Mouse (Mus musculus) stomach, embryonic 16.5 days (tissue): ENCODE results near the gene Shq1. TPM values are rescaled to one million over a fixed set of nuclear protein-coding genes. Genes with fewer than 3 reads are reported as not detected.

ENCODE experiments used
- ATAC-seq: fragments of 200-750 bp; cut with Nextera tagmentation; 2 replicates; pipeline ENCODE4 v1.8.0; 2017; ENCODE audit warnings: moderate number of reproducible peaks, moderate TSS enrichment; ENCODE audit not compliant: insufficient read depth, low FRiP score
- H3K27ac ChIP-seq: fragments of 300-500 bp; sonication (generic); 2 replicates; pipeline ENCODE4 v1.5.1; 2014; ENCODE audit warnings: low read length
- H3K27me3 ChIP-seq: fragments of 300-500 bp; sonication (generic); 2 replicates; pipeline ENCODE4 v1.6.1; 2014; ENCODE audit warnings: low read length, control low read depth, mixed read lengths; ENCODE audit not compliant: control insufficient read depth, insufficient read depth
- H3K36me3 ChIP-seq: fragments of 300-500 bp; sonication (generic); 2 replicates; pipeline ENCODE4 v1.6.1; 2014; ENCODE audit warnings: low read length; ENCODE audit not compliant: control insufficient read depth, insufficient read depth
- H3K4me1 ChIP-seq: fragments of 300-500 bp; sonication (generic); 2 replicates; pipeline ENCODE4 v1.6.1; 2014; ENCODE audit warnings: low read length, control low read depth, mixed read lengths; ENCODE audit not compliant: control insufficient read depth, insufficient read depth
- H3K4me2 ChIP-seq: fragments of 300-500 bp; sonication (generic); 2 replicates; pipeline ENCODE4 v1.6.1; 2014; ENCODE audit warnings: low read depth, low read length, mixed read lengths
- H3K4me3 ChIP-seq: fragments of 300-500 bp; sonication (generic); replicated peaks from 2 replicates; pipeline ENCODE4 v1.5.1; 2014; ENCODE audit warnings: mild to moderate bottlenecking, low read length
- H3K9ac ChIP-seq: fragments of 300-500 bp; sonication (generic); 2 replicates; pipeline ENCODE4 v1.6.1; 2014; ENCODE audit warnings: low read length
- H3K9me3 ChIP-seq: fragments of 300-500 bp; sonication (generic); replicated peaks from 2 replicates; pipeline ENCODE4 v1.6.1; 2016; ENCODE audit warnings: low read length, control low read depth; ENCODE audit not compliant: control insufficient read depth
- WGBS: fragments of 180-500 bp; shearing (Covaris S2); extraction: QIAGEN DNeasy Blood & Tissue Kit; methylation state at CpG from one replicate; pipeline ENCODE4 v1.1.7; 2014; 5-methylcytosine and 5-hydroxymethylcytosine counted together
- polyA plus RNA-seq: library from polyadenylated mRNA; unstranded; fragments of >200 nt; fragmentation: Nextera tagmentation; extraction: Ambion mirVana; gene quantifications from 2 replicates; pipeline ENCODE4 v1.2.1, GENCODE M21; 2015

The Shq1 gene
- polyA plus RNA-seq, 1 experiment from 2014 or later, result 15.9 TPM

- Histone ChIP-seq H3K27me3 (no peaks in the 10 kb centered on the region), H3K4me3 (no peak overlapping the region), H3K9ac (no peak overlapping the region), H3K36me3 (no peaks in the 10 kb centered on the region), H3K27ac (no peak overlapping the region), H3K4me2 (no peak overlapping the region), H3K4me1 (no peaks in the 10 kb centered on the region), H3K9me3 (no peaks in the 10 kb centered on the region)
- WGBS, result 92% methylated on average over 3 of the region's 3 CpGs
- no peak for ATAC-seq
Observed at GRCm38 (mm10) chr6:100652535-100652934, 18.4 kb downstream of the Shq1 start.

GRCm38 (mm10) chr6:100647196-100647595, 23.8 kb downstream of the Shq1 start:
- no peak overlapping the region for H3K4me2 ChIP-seq
- H3K4me1 ChIP-seq, result 0 out of 2 replicates have a peak, but pooled peaks cover 5% of the 10 kb centered on the region
- no peaks in the 10 kb centered on the region for H3K36me3 ChIP-seq
- no peaks in the 10 kb centered on the region for H3K27me3 ChIP-seq
- H3K27ac ChIP-seq, result no peak overlapping the region
- WGBS, result 73% methylated on average over 5 of the region's 5 CpGs
- ATAC-seq, result no peak
- no peak overlapping the region for H3K9ac ChIP-seq
- no peak overlapping the region for H3K4me3 ChIP-seq
- H3K9me3 ChIP-seq, result no peaks in the 10 kb centered on the region

GRCm38 (mm10) chr6:100645469-100646201, 25.3 kb downstream of the Shq1 start:
- Histone ChIP-seq H3K4me2 (peak overlapping the region; percentile 23), H3K27me3 (no peaks in the 10 kb centered on the region), H3K27ac (no peak overlapping the region), H3K4me3 (no peak overlapping the region), H3K9ac (peak overlapping the region; percentile 13; the same call in 1 of the 2 replicates), H3K9me3 (no peaks in the 10 kb centered on the region), H3K4me1 (0 out of 2 replicates have a peak, but pooled peaks cover 5% of the 10 kb centered on the region), H3K36me3 (no peaks in the 10 kb centered on the region)
- peak; percentile 66; the same call in 1 of the 2 replicates for ATAC-seq
- WGBS, result 46% methylated on average over 11 of the region's 11 CpGs

- H3K4me1 ChIP-seq, result 0 out of 2 replicates have a peak, but pooled peaks cover 5% of the 10 kb centered on the region
- no peaks in the 10 kb centered on the region for H3K9me3 ChIP-seq
- no peak overlapping the region for H3K4me2 ChIP-seq
- no peak overlapping the region for H3K9ac ChIP-seq
- no peaks in the 10 kb centered on the region for H3K36me3 ChIP-seq
- WGBS, result 89% methylated on average over 15 of the region's 15 CpGs
- H3K27ac ChIP-seq, result no peak overlapping the region
- H3K27me3 ChIP-seq, result no peaks in the 10 kb centered on the region
- ATAC-seq, result no peak
- H3K4me3 ChIP-seq, result no peak overlapping the region
Observed at GRCm38 (mm10) chr6:100644631-100645030, 26.3 kb downstream of the Shq1 start.

- H3K27me3 ChIP-seq, result no peaks in the 10 kb centered on the region
- 66% methylated on average over 2 of the region's 2 CpGs for WGBS
- no peak for ATAC-seq
Observed at GRCm38 (mm10) chr6:100642786-100643185, 28.2 kb downstream of the Shq1 start.

GRCm38 (mm10) chr6:100640591-100640990, 30.4 kb downstream of the Shq1 start:
- whole genome bisulfite sequencing, result 96% methylated on average over 1 of the region's 1 CpGs
- Histone ChIP-seq H3K9me3 (no peaks in the 10 kb centered on the region), H3K27ac (no peak overlapping the region), H3K4me1 (0 out of 2 replicates have a peak, but pooled peaks cover 2% of the 10 kb centered on the region), H3K9ac (no peak overlapping the region), H3K4me3 (no peak overlapping the region), H3K36me3 (no peaks in the 10 kb centered on the region), H3K4me2 (no peak overlapping the region), H3K27me3 (no peaks in the 10 kb centered on the region)
- no peak for ATAC-seq

More at GRCm38 (mm10) chr6:100642786-100643185, 28.2 kb downstream of the Shq1 start:
- Histone ChIP-seq H3K27ac (no peak overlapping the region), H3K4me3 (no peak overlapping the region), H3K9ac (no peak overlapping the region), H3K4me2 (no peak overlapping the region), H3K9me3 (no peaks in the 10 kb centered on the region), H3K4me1 (0 out of 2 replicates have a peak, but pooled peaks cover 5% of the 10 kb centered on the region), H3K36me3 (no peaks in the 10 kb centered on the region)

GRCm38 (mm10) chr6:100629086-100629485, 41.9 kb downstream of the Shq1 start:
- Histone ChIP-seq H3K27ac (no peak overlapping the region), H3K9me3 (no peaks in the 10 kb centered on the region), H3K27me3 (no peaks in the 10 kb centered on the region), H3K4me3 (no peak overlapping the region), H3K36me3 (no peaks in the 10 kb centered on the region), H3K9ac (no peak overlapping the region), H3K4me1 (no peaks in the 10 kb centered on the region; the same call in 1 of the 2 replicates), H3K4me2 (no peak overlapping the region)
- WGBS, result 66% methylated on average over 6 of the region's 6 CpGs
- no peak for ATAC-seq

- Histone ChIP-seq H3K36me3 (no peaks in the 10 kb centered on the region), H3K9me3 (no peaks in the 10 kb centered on the region), H3K27me3 (no peaks in the 10 kb centered on the region), H3K4me3 (no peak overlapping the region), H3K9ac (no peak overlapping the region), H3K4me1 (no peaks in the 10 kb centered on the region; the same call in 1 of the 2 replicates), H3K4me2 (no peak overlapping the region), H3K27ac (no peak overlapping the region)
- ATAC-seq, result no peak
- 54% methylated on average over 3 of the region's 3 CpGs for WGBS
Observed at GRCm38 (mm10) chr6:100628223-100628622, 42.7 kb downstream of the Shq1 start.

- Histone ChIP-seq H3K9ac (no peak overlapping the region), H3K9me3 (no peaks in the 10 kb centered on the region), H3K4me1 (no peaks in the 10 kb centered on the region; the same call in 1 of the 2 replicates), H3K4me3 (no peak overlapping the region), H3K36me3 (no peaks in the 10 kb centered on the region), H3K27ac (no peak overlapping the region), H3K27me3 (no peaks in the 10 kb centered on the region), H3K4me2 (no peak overlapping the region)
- no peak for ATAC-seq
- WGBS, result 79% methylated on average over 2 of the region's 2 CpGs
Observed at GRCm38 (mm10) chr6:100623922-100624321, 47.0 kb downstream of the Shq1 start.
